Mouse (Mus musculus) layer of hippocampus, adult 18-20 months (tissue): ENCODE results near the gene Adh4. TPM values are rescaled to one million over a fixed set of nuclear protein-coding genes. Genes with fewer than 3 reads are reported as not detected.
"Not testable (repeated sequence)": the region's sequence is repeated elsewhere in the genome, so short reads cannot be mapped to it uniquely, and the experiment has no call there.

Experiments
- DNase-seq, 2 experiments: peaks; one replicate each; pipeline ENCODE4 v3.0.0; 2022; ENCODE audit warnings: low spot score in 2 of 2
- total RNA-seq, 2 experiments: library from RNA; stranded (reverse); gene quantifications; 2 replicates each; pipeline ENCODE4 v1.2.3; 2021

The Adh4 gene
- total RNA-seq, 2 experiments from 2014 or later, result not detected

- peak; percentile 81 to 91 for DNase-seq
Observed at GRCm38 (mm10) chr3:138442612-138443464, 27.6 kb downstream of the Adh4 start, which contains the start of gene Adh5. Adh5 (plus strand) TSS chr3:138443093.

GRCm38 (mm10) chr3:138443465-138443771 lies 28.2 kb downstream of the Adh4 start:
- DNase-seq, result no peak

- no peak for DNase-seq
Observed at GRCm38 (mm10) chr3:138448077-138448860, 33.0 kb downstream of the Adh4 start.

GRCm38 (mm10) chr3:138452169-138452568 lies 36.9 kb downstream of the Adh4 start:
- DNase-seq, result no peak

- DNase-seq, result no peak
Observed at GRCm38 (mm10) chr3:138454234-138454633, 39.0 kb downstream of the Adh4 start.

- DNase-seq, result no peak
Observed at GRCm38 (mm10) chr3:138454711-138455435, 39.6 kb downstream of the Adh4 start.

GRCm38 (mm10) chr3:138458441-138458840 lies 43.2 kb downstream of the Adh4 start:
- peak; percentile 51 to 80 for DNase-seq

GRCm38 (mm10) chr3:138460260-138460659 lies 45.0 kb downstream of the Adh4 start:
- DNase-seq, result peak in 1 of 2 experiments; percentile 21

GRCm38 (mm10) chr3:138461832-138462231 lies 46.6 kb downstream of the Adh4 start:
- no peak for DNase-seq

- DNase-seq, result peak in 1 of 2 experiments; percentile 34
Observed at GRCm38 (mm10) chr3:138463137-138463536, 47.9 kb downstream of the Adh4 start.

- no peak for DNase-seq
Observed at GRCm38 (mm10) chr3:138463807-138464206, 48.5 kb downstream of the Adh4 start.

GRCm38 (mm10) chr3:138464573-138465147 lies 49.4 kb downstream of the Adh4 start:
- no peak for DNase-seq

GRCm38 (mm10) chr3:138466656-138467055 lies 51.4 kb downstream of the Adh4 start:
- DNase-seq, result not testable (repeated sequence)

GRCm38 (mm10) chr3:138471066-138471465 lies 55.8 kb downstream of the Adh4 start:
- DNase-seq, result no peak

- DNase-seq, result no peak
Observed at GRCm38 (mm10) chr3:138479489-138479888, 64.2 kb downstream of the Adh4 start.

Other genes with a start within 250 kb of the Adh4 start
- not detected for gene 4930579F01Rik, start 221.6 kb upstream of the Adh4 start, total RNA-seq
- gene Adh7, start 197.7 kb upstream of the Adh4 start, total RNA-seq, result under 1 TPM in 1 of 2 experiments, not detected in 1; 0.10 TPM
- gene Adh1, start 154.5 kb upstream of the Adh4 start, total RNA-seq, result under 1 TPM; 0.53 to 0.74 TPM
- gene Adh6a, start 102.2 kb upstream of the Adh4 start, total RNA-seq, result not detected
- under 1 TPM in 1 of 2 experiments, not detected in 1; 0.17 TPM for gene Adh6b, start 73.7 kb upstream of the Adh4 start, total RNA-seq
- 10 to 100 TPM; 64.0 to 72.6 TPM for gene Adh5, start 27.6 kb downstream of the Adh4 start, total RNA-seq
- gene Metap1, start 74.0 kb downstream of the Adh4 start, total RNA-seq, result 10 to 100 TPM; 43.8 to 45.0 TPM
- gene Eif4e, start 110.7 kb downstream of the Adh4 start, total RNA-seq, result 100 to 1,000 TPM; 191 to 202 TPM